Mouse (Mus musculus) erythroblast, adult 5-6 weeks (primary cell): Measurements from ENCODE around the gene Mfsd10. TPM values are rescaled to one million over a fixed set of nuclear protein-coding genes. Genes with fewer than 3 reads are reported as not detected.
"Not testable (repeated sequence)": the region's sequence is repeated elsewhere in the genome, so short reads cannot be mapped to it uniquely, and the experiment has no call there.

Experiments used
- ATAC-seq: replicated peaks from 2 replicates; pipeline ENCODE4 v1.8.0; 2016; ENCODE audit warnings: moderate number of reproducible peaks, mild to moderate bottlenecking, moderate TSS enrichment, inconsistent platforms; ENCODE audit not compliant: poor library complexity, low FRiP score, severe bottlenecking
- total RNA-seq, 2 experiments: library from RNA; stranded (forward) in 1 of 2; stranded (reverse) in 1 of 2; fragments of 150-400 nt in 1 of 2; fragments of 200-764, 138-1000 nt in 1 of 2; gene quantifications; 2 replicates each; pipeline versions ENCODE4 v1.2.3 to v1.2.4; 2015 to 2017; ENCODE audit warnings: low replicate concordance in 2 of 2

Gene Mfsd10
- total RNA-seq, 2 experiments from 2014 or later = 24.1 to 40.9 TPM

DNA sequence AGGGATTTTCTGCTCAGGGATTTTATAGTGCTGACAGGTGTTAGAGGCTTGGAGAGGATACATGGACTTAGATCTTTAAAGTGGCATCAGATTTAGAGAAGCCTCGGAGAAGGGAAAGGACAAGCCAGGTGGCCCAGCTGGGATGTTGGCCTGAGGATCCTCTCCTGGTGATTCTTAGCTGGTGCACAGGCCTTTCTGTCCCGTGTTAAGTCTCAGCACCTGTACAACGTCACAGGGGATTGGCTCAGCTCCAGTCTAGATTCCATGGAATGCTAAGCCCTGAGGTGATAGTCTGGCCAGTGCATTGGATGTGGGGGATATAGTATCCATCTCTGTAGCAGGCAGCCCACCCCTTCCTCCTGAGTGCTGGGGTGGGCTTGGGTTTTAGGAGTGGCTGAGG is 28.8 kb downstream of the Mfsd10 start:
- no peak for ATAC-seq

DNA sequence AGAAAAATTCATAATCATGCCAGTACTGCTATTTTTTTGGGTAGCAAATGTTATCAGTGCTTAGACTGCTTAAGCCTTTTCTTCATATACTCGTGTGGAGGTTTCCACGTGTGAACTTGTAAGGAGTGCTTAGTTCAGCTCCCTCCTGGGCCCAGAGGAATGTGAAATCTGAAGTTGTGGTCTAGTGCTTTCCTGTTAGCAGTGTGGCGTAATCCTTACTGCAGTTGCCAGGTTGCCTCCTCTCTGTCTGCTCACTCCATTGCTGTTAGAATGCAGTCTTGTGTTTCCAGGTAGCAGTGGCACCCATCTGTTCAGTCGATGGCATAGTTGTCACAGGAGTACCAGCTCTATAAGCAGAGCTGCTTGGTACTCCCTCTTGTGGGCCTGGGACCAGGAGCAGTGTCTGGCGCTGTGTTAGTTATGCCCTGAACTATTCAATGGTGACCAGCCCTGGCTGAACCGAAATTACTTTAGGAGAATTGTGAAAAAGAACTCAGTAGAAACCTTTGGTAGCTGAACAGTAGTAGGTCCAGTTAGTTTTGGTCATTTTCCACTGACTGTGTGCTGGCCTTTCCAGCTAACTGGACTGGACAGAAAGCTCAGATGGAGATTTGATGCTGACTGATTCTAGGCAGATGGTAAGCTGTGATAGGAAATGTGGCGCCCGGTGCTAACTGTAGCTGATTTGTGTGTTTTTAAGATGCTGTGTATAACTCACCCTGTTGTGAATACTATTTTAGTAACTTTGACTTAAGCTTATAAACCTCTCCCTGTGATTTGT is 29.7 kb downstream of the Mfsd10 start:
- no peak for ATAC-seq

DNA sequence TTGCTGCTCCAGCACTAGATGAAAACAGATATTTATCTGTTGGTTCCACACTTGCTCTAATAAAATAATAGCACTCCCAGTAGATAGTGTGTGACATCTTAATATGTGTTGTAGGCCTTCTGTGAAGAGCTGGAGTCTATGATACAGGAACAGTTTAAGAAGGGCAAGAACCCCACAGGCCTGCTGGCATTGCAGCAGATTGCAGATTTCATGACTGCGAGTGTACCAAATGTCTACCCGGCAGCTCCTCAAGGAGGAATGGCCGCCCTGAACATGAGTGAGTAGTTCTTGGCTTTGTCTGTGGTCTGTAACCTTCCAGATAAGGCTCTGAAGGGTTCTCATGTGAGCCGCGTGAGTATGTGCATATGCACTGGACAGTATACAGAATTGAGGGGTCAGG is 32.4 kb downstream of the Mfsd10 start:
- ATAC-seq = no peak

DNA sequence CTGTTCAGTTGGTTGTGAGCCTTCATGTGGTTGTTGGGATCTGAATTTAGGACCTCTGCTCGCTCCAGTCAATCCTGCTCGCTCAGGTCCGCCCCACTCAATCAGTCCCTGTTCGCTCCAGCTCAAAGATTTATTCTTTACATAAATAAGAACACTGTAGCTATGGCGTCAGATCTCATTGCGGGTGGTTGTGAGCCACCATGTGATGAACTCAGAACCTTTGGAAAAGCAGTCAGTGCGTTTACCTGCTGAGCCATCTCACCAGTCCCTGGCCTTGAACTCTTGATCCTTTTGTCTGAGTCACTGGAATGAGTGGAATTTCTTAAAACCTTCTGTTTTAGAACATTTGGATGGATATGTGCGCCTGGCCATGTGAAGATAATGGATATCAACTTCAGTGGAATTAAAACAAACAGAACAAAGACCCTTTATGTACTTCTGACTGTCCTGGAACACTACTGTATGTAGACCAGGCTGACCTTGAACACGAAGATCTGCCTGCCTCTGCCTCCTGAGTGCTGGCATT is 43.7 kb downstream of the Mfsd10 start:
- ATAC-seq = no peak

DNA sequence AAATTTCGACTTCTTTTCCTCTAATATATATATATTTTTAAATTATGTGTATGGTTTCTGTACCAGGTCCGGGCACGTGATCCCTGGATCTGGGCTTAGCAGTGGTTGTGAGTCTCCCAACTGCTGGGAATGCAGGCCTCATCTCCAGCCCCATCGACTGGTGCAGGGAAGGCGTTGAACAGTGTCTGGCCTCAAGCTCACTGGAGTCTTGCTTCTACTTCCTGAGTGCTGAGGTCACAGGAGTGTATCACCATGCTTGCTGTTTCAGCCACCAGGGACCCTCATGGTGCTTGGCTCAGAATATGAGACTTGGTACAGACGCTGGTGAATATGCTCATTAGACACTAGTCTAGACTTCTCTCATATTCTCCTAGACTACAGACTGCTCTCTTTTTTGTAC is 44.3 kb downstream of the Mfsd10 start:
- no peak for ATAC-seq

DNA sequence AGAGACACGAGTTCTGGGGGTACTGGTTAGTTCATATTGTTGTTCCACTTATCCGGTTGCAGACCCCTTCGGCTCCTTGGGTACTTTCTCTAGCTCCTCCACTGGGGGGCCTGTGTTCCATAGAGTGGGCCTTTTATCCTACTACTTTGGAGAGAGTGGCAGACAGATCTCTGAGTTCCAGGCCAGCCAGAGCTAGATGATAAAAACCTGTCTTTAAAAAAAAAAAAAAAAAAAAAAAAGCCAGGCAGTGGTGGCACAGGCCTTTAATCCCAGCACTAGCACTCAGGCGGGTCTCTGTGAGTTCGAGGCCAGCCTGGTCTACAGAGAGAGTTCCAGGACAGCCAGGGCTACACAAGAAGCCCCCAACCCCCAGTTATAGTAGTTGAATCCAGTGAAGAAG is 44.8 kb downstream of the Mfsd10 start:
- ATAC-seq = not testable (repeated sequence)

DNA sequence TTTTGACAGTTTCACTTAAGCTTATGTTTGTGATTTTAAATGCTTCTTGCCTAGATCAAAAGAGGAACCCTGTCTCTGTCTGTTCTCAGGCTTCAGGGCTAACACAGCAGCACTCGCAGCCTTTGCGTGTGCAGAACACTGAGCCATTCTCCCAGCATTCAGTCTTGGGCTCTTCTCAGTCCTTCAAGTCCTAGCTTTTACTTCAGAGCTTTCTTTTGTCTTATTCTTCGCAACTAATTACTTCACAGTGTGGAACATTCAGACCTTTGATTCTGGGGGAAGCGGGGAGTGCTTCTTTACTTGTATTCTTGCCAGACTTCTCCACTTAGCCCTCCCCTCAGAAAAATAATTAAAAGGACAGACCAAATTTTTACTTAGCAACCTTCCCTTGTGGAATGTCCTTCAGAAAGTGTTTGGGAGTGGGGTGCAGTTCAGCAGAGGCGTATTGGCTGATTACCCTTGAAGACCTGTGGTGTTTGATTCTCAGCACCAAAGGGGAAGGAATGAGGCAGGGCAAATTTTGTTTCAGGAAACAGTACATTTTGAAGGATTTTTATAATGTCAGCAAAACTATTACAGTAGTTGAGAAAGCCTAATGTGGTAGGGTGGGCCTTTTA is 45.5 kb downstream of the Mfsd10 start:
- ATAC-seq = no peak

DNA sequence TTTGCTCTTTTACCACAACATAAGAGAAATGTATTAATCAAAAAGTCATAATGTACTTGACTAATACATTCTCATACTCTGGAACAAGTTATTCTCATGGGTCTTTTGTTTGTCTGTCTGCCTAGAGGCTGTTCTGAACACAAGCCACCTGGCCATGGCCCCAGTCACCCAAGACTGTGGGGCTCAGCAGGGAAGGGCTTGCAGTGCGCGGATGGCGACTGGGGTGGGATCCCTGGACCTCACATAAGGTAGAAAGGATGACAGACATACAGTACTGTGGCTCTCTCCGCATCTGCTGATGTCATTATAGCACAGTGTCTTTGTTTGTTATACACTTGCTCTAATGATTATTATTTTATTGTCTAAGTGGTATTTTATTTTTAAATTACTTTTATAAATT is 46.3 kb downstream of the Mfsd10 start:
- no peak for ATAC-seq

DNA sequence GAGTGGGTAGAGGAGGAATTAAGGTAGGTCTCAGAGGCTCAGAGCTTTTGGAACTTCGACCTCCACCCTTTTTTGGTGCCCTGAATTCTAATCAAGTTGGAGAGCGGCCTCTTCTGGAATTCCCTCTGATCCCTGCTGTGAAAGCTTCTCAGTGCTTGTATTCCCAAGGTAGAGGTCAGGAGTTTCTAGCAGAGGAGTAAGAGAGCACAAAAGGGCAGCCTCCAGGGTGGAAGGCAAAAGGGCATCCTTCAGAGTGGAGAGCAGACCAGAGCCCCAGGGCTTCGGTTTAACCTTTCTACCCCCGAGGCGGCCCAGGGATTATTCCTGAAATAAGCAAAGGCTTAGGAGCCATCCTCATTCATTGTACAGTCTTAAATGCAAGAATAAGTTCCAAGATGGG is 47.0 kb downstream of the Mfsd10 start:
- ATAC-seq = no peak

DNA sequence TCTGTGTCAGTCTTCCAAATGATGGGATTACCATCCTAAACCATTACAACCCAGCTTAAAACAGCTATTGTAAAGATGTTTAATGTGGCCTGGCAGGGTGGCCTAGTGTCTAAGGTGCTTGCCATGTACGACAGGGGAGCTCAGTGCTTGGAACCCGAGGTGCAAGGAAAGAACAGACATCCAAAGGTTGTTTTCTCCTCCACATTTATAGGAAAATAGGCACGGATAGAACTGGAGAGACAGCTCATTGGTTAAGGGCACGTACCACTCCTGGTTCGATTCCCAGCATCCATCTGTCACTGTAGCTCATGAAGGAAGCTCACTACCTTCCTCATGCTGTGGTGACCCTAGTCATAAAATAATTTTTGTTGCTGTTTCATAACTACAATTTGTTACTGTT is 49.1 kb downstream of the Mfsd10 start:
- ATAC-seq = no peak

DNA sequence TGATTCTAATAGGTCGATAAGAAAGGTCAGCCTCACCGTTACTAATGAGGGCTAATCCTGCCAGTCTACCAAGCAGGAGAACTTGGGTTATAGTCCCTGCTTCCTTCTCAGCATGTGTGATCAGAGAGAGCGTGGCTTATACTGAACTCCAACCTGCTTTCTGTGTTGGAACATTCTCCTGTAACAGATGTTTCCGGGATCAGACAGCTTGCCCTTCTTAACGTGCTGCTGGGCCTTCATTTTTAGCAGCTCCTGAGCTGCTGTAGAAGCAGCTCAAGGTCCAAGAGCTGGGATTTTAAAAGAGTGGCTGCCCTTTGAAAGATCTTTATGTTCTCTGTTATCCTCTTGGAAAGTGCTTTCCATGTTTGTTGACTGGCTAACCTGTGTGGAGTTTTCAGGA is 51.8 kb downstream of the Mfsd10 start:
- ATAC-seq = no peak

Other genes starting within 250 kb of the Mfsd10 start
- gene Tnip2, start 123.2 kb downstream of the Mfsd10 start, total RNA-seq (2015; ENCODE audit: low replicate concordance) = 1.0 and 1.3 TPM in 2 replicates
- 3.4 and 3.9 TPM in 2 replicates for gene Tnip2, start 123.2 kb downstream of the Mfsd10 start, total RNA-seq (2017; ENCODE audit: low replicate concordance)
- gene Sh3bp2, start 111.4 kb downstream of the Mfsd10 start, total RNA-seq (2015; ENCODE audit: low replicate concordance) = 5.6 and 9.0 TPM in 2 replicates
- 4.7 and 5.4 TPM in 2 replicates for gene Sh3bp2, start 111.4 kb downstream of the Mfsd10 start, total RNA-seq (2017; ENCODE audit: low replicate concordance)
- 375 and 403 TPM in 2 replicates for gene Add1, start 63.5 kb downstream of the Mfsd10 start, total RNA-seq (2015; ENCODE audit: low replicate concordance)
- gene Add1, start 63.5 kb downstream of the Mfsd10 start, total RNA-seq (2017; ENCODE audit: low replicate concordance) = 937 and 1,092 TPM in 2 replicates
- gene Nop14, start 22.9 kb upstream of the Mfsd10 start, total RNA-seq (2015; ENCODE audit: low replicate concordance) = 3.3 and 6.5 TPM in 2 replicates
- 7.0 and 8.4 TPM in 2 replicates for gene Nop14, start 22.9 kb upstream of the Mfsd10 start, total RNA-seq (2017; ENCODE audit: low replicate concordance)
- 0.63 TPM in 1 of 2 replicates, not detected in the other for gene Grk4, start 23.2 kb upstream of the Mfsd10 start, total RNA-seq (2015; ENCODE audit: low replicate concordance)
- 0.51 and 0.56 TPM in 2 replicates for gene Grk4, start 23.2 kb upstream of the Mfsd10 start, total RNA-seq (2017; ENCODE audit: low replicate concordance)
- 10.4 and 16.7 TPM in 2 replicates for gene Htt, start 124.5 kb upstream of the Mfsd10 start, total RNA-seq (2015; ENCODE audit: low replicate concordance)
- gene Htt, start 124.5 kb upstream of the Mfsd10 start, total RNA-seq (2017; ENCODE audit: low replicate concordance) = 11.9 and 23.4 TPM in 2 replicates